Mouse (Mus musculus) hindbrain, postnatal 0 days (tissue): ENCODE results near the gene Pds5b. TPM values are rescaled to one million over a fixed set of nuclear protein-coding genes. Genes with fewer than 3 reads are reported as not detected.

Experiments
- ATAC-seq: fragments of 200-750 bp; cut with Nextera tagmentation; 2 replicates; pipeline ENCODE4 v1.8.0; 2017; ENCODE audit warnings: mild to moderate bottlenecking, moderate TSS enrichment, moderate library complexity
- DNase-seq: peaks from one replicate; pipeline ENCODE4 v3.0.0-alpha.2; 2015; ENCODE audit warnings: low spot score
- H3K27ac ChIP-seq: fragments of 300-500 bp; sonication (generic); 2 replicates; pipeline ENCODE4 v1.5.1; 2014; ENCODE audit warnings: mild to moderate bottlenecking
- H3K27me3 ChIP-seq: fragments of 300-500 bp; sonication (generic); 2 replicates; pipeline ENCODE4 v1.6.1; 2014; ENCODE audit warnings: low read length, mixed read lengths; ENCODE audit not compliant: insufficient read depth
- H3K36me3 ChIP-seq: fragments of 300-500 bp; sonication (generic); 2 replicates; pipeline ENCODE4 v1.6.1; 2014; ENCODE audit warnings: low read length, mixed read lengths; ENCODE audit not compliant: insufficient read depth
- H3K4me1 ChIP-seq: fragments of 300-500 bp; sonication (generic); 2 replicates; pipeline ENCODE4 v1.6.1; 2014; ENCODE audit warnings: antibody characterized with exemption, low read length, mixed read lengths; ENCODE audit not compliant: insufficient read depth
- H3K4me2 ChIP-seq: fragments of 300-500 bp; sonication (generic); 2 replicates; pipeline ENCODE4 v1.6.1; 2014; ENCODE audit warnings: low read depth, mild to moderate bottlenecking, low read length, moderate library complexity, mixed read lengths
- H3K4me3 ChIP-seq: fragments of 300-500 bp; sonication (generic); 2 replicates; pipeline ENCODE4 v1.5.1; 2014; ENCODE audit warnings: low read length
- H3K9ac ChIP-seq: fragments of 300-500 bp; sonication (generic); replicated peaks from 2 replicates; pipeline ENCODE4 v1.6.1; 2014; ENCODE audit warnings: mild to moderate bottlenecking, low read length, moderate library complexity, mixed read lengths
- H3K9me3 ChIP-seq: fragments of 300-500 bp; sonication (generic); 2 replicates; pipeline ENCODE4 v1.6.1; 2016; ENCODE audit warnings: low read length, mixed read lengths
- CTCF ChIP-seq: IDR thresholded peaks from 2 replicates; pipeline ENCODE4 v1.5.1; 2016; ENCODE audit warnings: antibody characterized with exemption, control low read depth, low read depth
- WGBS: fragments of 180-500 bp; shearing (Covaris S2); extraction: QIAGEN DNeasy Blood & Tissue Kit; methylation state at CpG from one replicate; pipeline ENCODE4 v1.1.7; 2014; 5-methylcytosine and 5-hydroxymethylcytosine counted together
- polyA plus RNA-seq: library from polyadenylated mRNA; unstranded; fragments of >200 nt; fragmentation: Nextera tagmentation; extraction: Ambion mirVana; gene quantifications from 2 replicates; pipeline ENCODE4 v1.2.1, GENCODE M21; 2015
- total RNA-seq: library from RNA; depleted of rRNA; stranded (reverse); fragments of >200 nt; gene quantifications from 2 replicates; pipeline ENCODE4 v1.2.3, GENCODE M21; 2014

Gene Pds5b
- total and polyA plus RNA-seq, 2 experiments from 2014 or later, result 19.4 to 38.5 TPM

DNA sequence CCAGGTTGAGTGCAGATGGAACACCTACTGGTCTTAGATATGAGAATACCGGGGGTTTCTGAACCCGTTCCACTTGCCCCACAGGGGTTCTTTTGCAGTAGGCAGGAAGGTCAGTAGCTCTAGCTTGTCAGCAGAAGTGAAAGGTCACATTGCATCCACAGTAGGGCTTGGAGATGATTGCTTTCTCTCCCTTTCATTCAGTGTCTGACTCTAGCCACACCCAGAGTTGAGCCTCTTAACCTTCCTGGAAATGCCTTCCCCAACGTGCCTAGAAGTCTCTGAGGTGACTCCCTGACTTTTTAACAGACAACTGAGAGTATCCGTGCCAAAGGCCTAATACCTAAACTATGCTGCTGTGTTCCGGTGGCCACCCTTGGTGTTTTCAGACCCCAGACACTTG lies 146.0 kb downstream of the Pds5b start:
- no peak for TF ChIP-seq CTCF

DNA sequence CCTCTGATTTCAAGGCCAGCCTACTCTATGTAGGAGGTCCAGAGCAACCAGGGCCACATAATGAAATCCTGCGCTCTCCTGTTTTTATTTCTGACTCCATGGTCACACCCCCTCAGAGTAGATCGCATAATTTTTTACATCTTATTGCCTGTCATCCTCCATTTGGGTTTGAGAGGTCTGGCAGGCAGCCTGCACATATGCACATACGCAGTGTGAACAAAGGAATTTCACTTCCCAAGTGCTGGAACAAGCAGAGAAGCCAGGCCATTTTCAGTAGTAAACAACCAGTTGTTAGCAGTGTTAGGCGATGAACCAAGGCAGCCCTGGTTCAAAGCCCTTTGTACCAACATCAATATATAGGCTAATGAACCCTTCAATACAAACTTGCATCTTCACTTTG lies 147.6 kb downstream of the Pds5b start:
- H3K9me3 ChIP-seq, result 0 out of 2 replicates have a peak, but pooled peaks cover 2% of the 10 kb centered on the region
- TF ChIP-seq CTCF, result no peak
- no peaks in the 10 kb centered on the region for H3K27me3 ChIP-seq
- H3K27ac ChIP-seq, result no peak overlapping the region
- WGBS, result 93% methylated on average over 4 of the region's 4 CpGs
- no peak for ATAC-seq
- no peak overlapping the region for H3K9ac ChIP-seq
- no peak for DNase-seq
- no peaks in the 10 kb centered on the region for H3K36me3 ChIP-seq
- H3K4me2 ChIP-seq, result no peak overlapping the region
- H3K4me3 ChIP-seq, result no peak overlapping the region
- no peaks in the 10 kb centered on the region for H3K4me1 ChIP-seq

More for the DNA sequence above, 146.0 kb downstream of the Pds5b start:
- H3K4me2 ChIP-seq, result no peak overlapping the region
- no peak for DNase-seq
- no peak overlapping the region for H3K4me3 ChIP-seq
- H3K9me3 ChIP-seq, result no peaks in the 10 kb centered on the region
- H3K27me3 ChIP-seq, result no peaks in the 10 kb centered on the region
- H3K36me3 ChIP-seq, result no peaks in the 10 kb centered on the region
- H3K9ac ChIP-seq, result no peak overlapping the region
- no peak overlapping the region for H3K27ac ChIP-seq
- H3K4me1 ChIP-seq, result no peaks in the 10 kb centered on the region
- WGBS, result 71% methylated on average over 5 of the region's 5 CpGs
- ATAC-seq, result no peak

DNA sequence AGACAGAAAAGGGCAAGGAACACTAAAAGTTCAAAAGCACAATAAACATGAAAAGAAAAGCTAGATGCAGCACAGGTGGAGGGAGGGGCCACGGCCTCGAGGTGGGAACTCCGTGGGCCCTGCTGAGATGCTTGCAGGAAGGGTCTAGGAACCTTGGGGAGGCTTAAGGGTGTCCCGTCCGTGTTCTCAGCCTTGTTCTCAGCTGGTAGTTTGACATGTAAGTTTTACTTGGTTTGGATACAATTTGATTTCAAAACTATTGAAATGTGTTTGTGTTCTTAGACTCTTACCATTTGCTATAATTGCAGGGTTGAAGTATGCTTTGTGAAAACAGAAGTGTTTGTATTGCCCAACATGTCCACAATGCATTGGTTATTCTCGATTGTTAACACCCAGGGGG lies 149.2 kb downstream of the Pds5b start:
- Histone ChIP-seq H3K4me2 (no peak overlapping the region), H3K4me3 (no peak overlapping the region), H3K4me1 (no peaks in the 10 kb centered on the region), H3K27me3 (no peaks in the 10 kb centered on the region), H3K27ac (no peak overlapping the region), H3K36me3 (no peaks in the 10 kb centered on the region), H3K9ac (no peak overlapping the region), H3K9me3 (0 out of 2 replicates have a peak, but pooled peaks cover 2% of the 10 kb centered on the region)
- no peak for TF ChIP-seq CTCF
- 81% methylated on average over 6 of the region's 6 CpGs for WGBS
- ATAC-seq, result no peak
- DNase-seq, result no peak

DNA sequence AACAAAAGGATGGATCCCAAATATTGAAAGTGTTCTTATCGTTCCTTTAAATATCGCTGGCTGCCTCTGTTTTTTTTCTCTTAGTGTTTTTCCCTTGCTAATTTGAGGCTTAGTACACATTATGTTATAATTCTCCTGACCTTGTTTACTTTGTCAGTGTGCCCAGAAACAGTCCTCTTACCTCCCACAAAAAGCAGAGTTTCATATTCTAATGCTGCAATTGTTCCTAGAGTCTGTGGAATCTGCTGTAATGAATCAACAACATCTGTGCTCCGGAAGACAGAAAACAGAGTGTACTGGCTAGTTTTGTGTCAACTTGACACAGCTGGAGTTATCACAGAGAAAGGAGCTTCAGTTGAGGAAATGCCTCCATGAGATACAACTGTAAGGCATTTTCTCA lies 149.8 kb downstream of the Pds5b start:
- DNase-seq (no peak), ATAC-seq (no peak)
- H3K9me3 ChIP-seq, result 0 out of 2 replicates have a peak, but pooled peaks cover 2% of the 10 kb centered on the region
- H3K27ac ChIP-seq, result no peak overlapping the region
- H3K9ac ChIP-seq, result no peak overlapping the region
- 91% methylated on average over 3 of the region's 3 CpGs for WGBS
- no peak overlapping the region for H3K4me3 ChIP-seq
- no peaks in the 10 kb centered on the region for H3K36me3 ChIP-seq
- no peak overlapping the region for H3K4me2 ChIP-seq
- no peaks in the 10 kb centered on the region for H3K27me3 ChIP-seq
- no peak for TF ChIP-seq CTCF
- H3K4me1 ChIP-seq, result no peaks in the 10 kb centered on the region

DNA sequence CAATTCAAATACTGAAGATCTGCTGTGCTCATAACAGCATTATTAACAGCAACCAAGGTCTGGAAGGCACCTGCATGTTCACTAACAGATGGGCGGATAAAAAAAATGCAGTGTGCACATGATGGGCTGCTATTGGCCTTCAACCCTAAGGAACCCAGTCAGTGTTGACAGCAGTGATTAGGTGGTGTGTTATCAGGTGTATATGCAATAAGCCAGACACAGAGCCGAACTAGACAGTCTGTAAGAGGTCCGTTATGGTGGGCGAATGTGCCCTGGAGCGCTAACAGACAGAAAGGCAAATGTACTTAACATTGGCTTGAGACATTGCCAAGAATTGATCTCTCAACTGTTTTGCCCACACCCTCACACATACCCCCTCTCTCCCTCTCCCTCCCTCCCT lies 156.0 kb downstream of the Pds5b start:
- Histone ChIP-seq H3K4me3 (no peak overlapping the region), H3K27me3 (no peaks in the 10 kb centered on the region), H3K36me3 (no peaks in the 10 kb centered on the region), H3K4me1 (no peaks in the 10 kb centered on the region), H3K9ac (no peak overlapping the region), H3K4me2 (no peak overlapping the region), H3K9me3 (0 out of 2 replicates have a peak, but pooled peaks cover 2% of the 10 kb centered on the region), H3K27ac (no peak overlapping the region)
- ATAC-seq (no peak), DNase-seq (no peak)
- WGBS, result 83% methylated on average over 5 of the region's 5 CpGs
- no peak for TF ChIP-seq CTCF

DNA sequence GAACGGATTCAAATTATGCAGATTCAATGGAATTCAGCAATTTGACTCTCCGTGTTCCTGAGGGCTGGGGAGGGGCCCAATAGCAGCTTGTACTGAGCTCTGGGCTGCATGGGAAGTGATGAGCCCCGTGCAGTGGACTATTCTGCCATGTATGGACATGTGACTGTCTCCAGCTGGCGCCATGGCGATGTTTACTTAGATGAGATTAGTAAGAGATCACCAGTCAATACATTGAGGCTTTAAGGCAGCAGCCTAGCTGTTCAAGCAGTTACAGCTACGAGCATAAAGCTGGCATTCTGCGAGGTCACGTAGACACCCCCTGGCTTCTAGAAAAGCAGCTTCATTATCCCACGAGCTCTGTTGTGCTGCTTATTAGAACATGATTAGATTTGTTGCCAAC lies 157.2 kb downstream of the Pds5b start:
- no peak overlapping the region for H3K4me3 ChIP-seq
- peak; percentile 13 for DNase-seq
- TF ChIP-seq CTCF, result no peak
- no peak overlapping the region for H3K4me2 ChIP-seq
- 40% methylated on average over 9 of the region's 9 CpGs for whole genome bisulfite sequencing
- H3K27ac ChIP-seq, result no peak overlapping the region
- no peak for ATAC-seq
- H3K27me3 ChIP-seq, result no peaks in the 10 kb centered on the region
- no peaks in the 10 kb centered on the region for H3K9me3 ChIP-seq
- H3K9ac ChIP-seq, result no peak overlapping the region
- no peaks in the 10 kb centered on the region for H3K36me3 ChIP-seq
- no peaks in the 10 kb centered on the region for H3K4me1 ChIP-seq

DNA sequence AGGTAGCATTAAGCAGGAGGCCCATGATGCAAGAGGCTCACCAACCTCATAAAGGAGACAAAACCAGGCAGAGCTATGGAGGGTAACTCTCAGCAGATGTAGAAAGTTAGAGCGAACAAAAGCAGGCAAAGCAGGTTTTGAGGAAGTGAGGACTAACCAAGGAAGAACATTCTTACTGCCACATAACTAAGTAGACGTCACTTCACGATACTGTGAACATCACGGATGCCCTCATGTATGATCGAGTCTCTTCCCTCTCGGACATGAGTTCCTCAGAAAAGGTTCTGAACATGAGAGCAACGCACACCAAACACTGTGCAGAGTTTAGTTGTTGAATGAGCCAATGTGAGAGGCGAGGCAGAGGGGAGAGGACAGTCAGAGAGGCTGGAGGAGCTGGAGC lies 163.2 kb downstream of the Pds5b start:
- ATAC-seq (no peak), DNase-seq (no peak)
- H3K27ac ChIP-seq, result no peak overlapping the region
- TF ChIP-seq CTCF, result no peak
- H3K4me1 ChIP-seq, result no peaks in the 10 kb centered on the region
- H3K9me3 ChIP-seq, result peaks cover 4% of the 10 kb centered on the region; the same call in 1 of the 2 replicates
- no peaks in the 10 kb centered on the region for H3K27me3 ChIP-seq
- no peak overlapping the region for H3K4me2 ChIP-seq
- WGBS, result 95% methylated on average over 8 of the region's 8 CpGs
- no peak overlapping the region for H3K9ac ChIP-seq
- H3K4me3 ChIP-seq, result no peak overlapping the region
- no peaks in the 10 kb centered on the region for H3K36me3 ChIP-seq
